Mouse (Mus musculus) ES-E14 (cell line): ENCODE measurements around the gene Efna4.

Experiments used
- CHD2 ChIP-seq: IDR thresholded peaks from 2 replicates; pipeline ENCODE4 v1.6.1; 2014; ENCODE audit warnings: mild to moderate bottlenecking, low read depth, low read length, inconsistent platforms
- HCFC1 ChIP-seq: IDR thresholded peaks from 2 replicates; pipeline ENCODE4 v1.6.1; 2012; ENCODE audit warnings: low read length, inconsistent platforms, borderline replicate concordance; ENCODE audit not compliant: insufficient read depth
- MAFK ChIP-seq: IDR thresholded peaks from 2 replicates; pipeline ENCODE4 v1.6.1; 2014; ENCODE audit warnings: mild to moderate bottlenecking, low read depth, low read length, inconsistent platforms; ENCODE audit not compliant: insufficient read depth
- ZC3H11A ChIP-seq: IDR thresholded peaks from 2 replicates; pipeline ENCODE4 v1.6.1; 2012; ENCODE audit warnings: low read depth, mild to moderate bottlenecking, inconsistent platforms, low read length, borderline replicate concordance
- ZNF384 ChIP-seq: IDR thresholded peaks from 2 replicates; pipeline ENCODE4 v1.6.1; 2012; ENCODE audit warnings: low read depth, low read length, inconsistent platforms

DNA sequence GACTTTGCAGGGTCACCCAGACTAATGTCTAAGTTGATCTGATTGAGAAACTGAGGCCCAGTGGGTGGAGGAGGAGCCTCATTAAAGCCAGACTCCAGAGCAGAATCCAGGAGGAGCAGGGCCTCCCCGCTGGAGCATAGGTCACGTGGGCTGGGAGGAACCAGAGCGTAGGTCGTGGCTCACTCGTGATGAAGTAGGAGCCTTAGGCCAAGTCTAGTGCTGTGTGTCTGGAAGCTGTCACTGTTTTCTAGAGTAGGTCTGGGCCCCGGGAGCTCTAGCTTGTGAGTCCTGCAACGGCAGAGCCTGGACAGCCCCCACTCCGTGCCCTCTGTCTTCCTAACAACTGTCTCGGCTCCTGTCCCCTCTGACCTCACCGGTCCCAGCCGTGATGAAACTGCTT, 29.5 kb upstream of the Efna4 start:
- TF ChIP-seq CHD2 = no peak
- TF ChIP-seq ZNF384 = no peak
- no peak for TF ChIP-seq ZC3H11A
- TF ChIP-seq HCFC1 = no peak
- TF ChIP-seq MAFK = no peak
